Mouse (Mus musculus): ENCODE measurements around the gene Gm4763.
"Not testable (repeated sequence)": the region's sequence is repeated elsewhere in the genome, so short reads cannot be mapped to it uniquely, and the experiment has no call there.

Gene Gm4763

DNA sequence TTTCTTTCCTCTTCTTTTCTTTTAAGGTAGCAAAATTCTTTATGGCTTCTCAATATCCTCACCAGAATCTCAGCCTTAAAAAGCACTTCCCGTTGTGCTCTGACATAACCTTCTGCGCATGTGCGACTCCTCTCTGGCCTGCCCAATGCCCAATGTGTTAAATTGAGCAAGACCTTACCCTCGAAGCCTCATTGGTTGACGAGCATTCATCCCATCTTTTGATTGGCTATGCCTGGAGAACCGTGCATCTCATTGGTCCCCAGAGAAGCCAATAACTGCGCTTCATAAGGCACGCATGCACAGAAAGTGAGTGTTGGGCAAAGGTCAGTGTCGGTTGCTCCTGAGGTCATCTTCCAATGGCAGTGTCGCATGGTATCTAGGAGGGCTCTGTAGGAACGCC lies at the start of gene Gm4763:
TSS of gene Gm4763 (minus strand) at position 101 of the 400 bp plus-strand sequence.
- not testable (repeated sequence) for DNase-seq (ENCODE audit: low read depth in 2 of 2, low spot score in 2 of 2)

DNA sequence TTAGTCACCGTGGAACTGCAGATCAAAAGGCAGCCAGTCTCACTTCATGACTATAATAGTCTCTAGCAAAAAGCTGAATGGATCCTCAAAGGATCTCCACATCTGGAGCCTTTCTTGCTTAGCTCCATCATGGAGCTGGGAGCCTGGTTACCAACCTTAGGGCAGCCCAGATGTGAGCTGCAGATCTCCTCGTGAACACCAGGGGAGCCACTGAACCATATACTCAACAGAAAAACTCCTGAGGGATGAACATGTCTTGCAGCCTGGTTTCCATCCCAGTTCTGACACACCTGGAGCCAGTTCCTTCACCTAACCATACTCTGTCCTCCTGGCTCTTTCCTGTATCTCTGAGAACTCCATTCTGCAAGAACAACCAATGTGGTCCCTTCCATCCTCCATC lies 49.4 kb upstream of the Gm4763 start:
- no peak for DNase-seq (ENCODE audit: low read depth in 2 of 2, low spot score in 2 of 2)

DNA sequence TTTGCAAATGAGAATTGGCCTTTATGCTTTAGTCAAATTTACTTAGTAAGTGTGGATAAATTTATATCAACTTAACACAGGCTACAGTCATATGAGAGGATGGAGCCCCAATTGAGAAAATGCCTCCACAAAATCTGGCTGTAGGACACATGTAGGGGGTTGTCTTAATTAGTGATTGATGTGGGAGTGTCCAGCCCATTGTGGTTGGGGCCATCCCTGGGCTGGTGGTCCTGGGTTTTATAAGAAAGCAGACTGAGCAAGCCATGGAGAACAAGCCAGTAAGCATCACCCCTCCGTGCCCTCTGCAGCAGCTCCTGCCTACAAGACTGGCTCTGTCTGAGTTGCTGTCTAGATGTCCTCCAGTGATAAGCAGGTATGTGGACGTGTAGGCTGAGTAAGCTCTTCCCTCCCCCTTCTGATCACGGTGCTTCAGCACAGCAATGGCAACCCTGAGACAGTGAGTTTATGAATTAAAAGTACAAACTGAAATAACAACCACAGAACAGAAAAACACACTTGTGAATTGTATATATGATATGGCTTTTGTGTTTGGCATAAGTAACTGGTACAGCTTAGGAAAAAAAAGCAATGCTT lies 47.3 kb upstream of the Gm4763 start:
- DNase-seq (ENCODE audit: low read depth in 2 of 2, low spot score in 2 of 2) = no peak

- no peak for DNase-seq (ENCODE audit: low read depth in 2 of 2, low spot score in 2 of 2)
Observed at GRCm38 (mm10) chr7:24771361-24771760, 44.7 kb upstream of the Gm4763 start.

- no peak for DNase-seq (ENCODE audit: low read depth in 2 of 2, low spot score in 2 of 2)
Observed at GRCm38 (mm10) chr7:24762574-24762973, 35.9 kb upstream of the Gm4763 start.

DNA sequence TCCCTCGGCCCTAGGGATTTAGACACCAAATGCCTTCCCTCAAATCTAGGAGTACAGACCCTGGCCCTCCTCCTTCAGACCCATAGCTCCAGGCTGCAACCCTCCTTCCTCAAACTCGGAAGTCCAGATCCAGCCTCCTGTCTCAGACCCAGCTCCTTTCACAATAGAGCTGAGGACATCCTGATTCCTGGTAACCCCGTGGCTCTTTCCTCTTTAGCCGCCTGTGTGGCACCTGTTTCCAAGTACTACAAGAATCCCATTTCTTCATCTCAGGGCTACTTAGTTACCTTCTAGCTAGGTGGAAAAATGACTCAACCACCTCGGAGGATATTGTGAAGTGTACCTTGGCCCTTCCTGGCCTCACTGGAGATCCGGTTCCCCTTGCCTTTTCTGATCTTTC lies 34.5 kb upstream of the Gm4763 start:
- DNase-seq (ENCODE audit: low read depth in 2 of 2, low spot score in 2 of 2) = no peak

GRCm38 (mm10) chr7:24760211-24760610 lies 33.5 kb upstream of the Gm4763 start, which contains the start of gene Cd177:
TSS of gene Cd177 (minus strand) at chr7:24760311.
- DNase-seq (ENCODE audit: low read depth in 2 of 2, low spot score in 2 of 2) = no peak

DNA sequence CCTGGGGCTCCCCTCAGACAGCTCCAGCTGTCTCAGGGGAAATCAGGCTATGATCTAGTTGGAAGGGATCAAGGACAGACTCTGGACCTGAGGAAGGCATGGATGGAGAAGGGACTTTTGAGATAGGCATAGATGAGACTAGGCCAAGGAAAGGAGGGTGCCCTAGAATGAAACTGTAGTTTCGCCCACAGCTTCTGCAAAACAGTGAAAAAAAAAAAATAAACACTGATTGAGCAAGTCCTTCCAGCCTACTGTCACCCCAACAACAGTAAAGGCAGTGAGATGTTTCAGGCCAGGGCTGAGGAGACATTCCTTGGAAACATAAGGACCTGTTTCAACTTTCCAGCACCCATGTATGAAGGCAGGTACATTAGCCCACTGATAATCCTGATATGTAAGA lies 31.8 kb upstream of the Gm4763 start:
- DNase-seq (ENCODE audit: low read depth in 2 of 2, low spot score in 2 of 2) = no peak

GRCm38 (mm10) chr7:24753476-24753875 lies 26.8 kb upstream of the Gm4763 start:
- DNase-seq (ENCODE audit: low read depth in 2 of 2, low spot score in 2 of 2) = no peak

DNA sequence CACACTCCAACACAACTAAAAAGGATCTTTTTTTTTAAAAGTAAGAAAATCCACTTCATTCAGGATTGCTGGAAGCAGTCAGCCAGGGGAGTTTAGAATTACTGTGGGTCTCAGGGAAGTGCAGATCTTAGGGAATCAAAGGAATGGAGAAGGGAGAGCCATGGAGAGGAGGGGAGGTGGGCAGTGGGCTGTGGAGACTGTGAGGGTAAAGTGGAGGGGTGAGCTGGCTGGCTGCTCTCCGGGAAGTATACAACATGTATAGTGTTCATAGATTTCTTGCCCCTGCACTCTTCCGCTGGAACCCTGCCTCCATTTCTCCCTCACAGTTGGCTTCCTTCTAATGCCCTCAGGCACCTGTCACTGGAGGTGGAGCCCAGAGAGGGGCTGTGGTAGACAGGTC lies 24.9 kb upstream of the Gm4763 start:
- DNase-seq (ENCODE audit: low read depth in 2 of 2, low spot score in 2 of 2) = no peak

DNA sequence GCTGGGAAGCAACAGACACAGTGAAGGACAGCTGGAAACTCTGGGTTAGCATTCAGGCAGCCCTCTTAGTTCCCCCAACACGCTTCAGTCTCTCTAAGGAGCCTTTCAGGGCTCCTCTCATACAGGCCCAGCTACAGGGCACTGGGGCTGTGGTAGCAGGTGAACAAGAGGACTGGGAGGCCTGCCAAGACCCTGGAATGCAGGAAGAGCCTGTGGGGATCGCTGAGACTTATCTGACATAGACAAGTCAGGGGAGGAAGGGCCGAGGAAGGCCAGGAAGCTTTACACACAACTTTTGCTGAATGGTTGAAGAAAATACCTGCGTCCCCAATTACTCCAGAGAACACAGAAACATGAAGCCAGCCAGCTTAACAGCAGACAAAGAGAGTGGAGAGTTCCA lies 24.0 kb upstream of the Gm4763 start:
- no peak for DNase-seq (ENCODE audit: low read depth in 2 of 2, low spot score in 2 of 2)

GRCm38 (mm10) chr7:24735970-24736670 lies 9.4 kb upstream of the Gm4763 start:
- DNase-seq (ENCODE audit: low read depth in 2 of 2, low spot score in 2 of 2) = no peak

GRCm38 (mm10) chr7:24715039-24715438 lies 11.7 kb downstream of the Gm4763 start:
- DNase-seq (ENCODE audit: low read depth in 2 of 2, low spot score in 2 of 2) = no peak

GRCm38 (mm10) chr7:24708832-24709292 lies 17.8 kb downstream of the Gm4763 start, which contains the start of gene BC049730:
TSS of gene BC049730 (plus strand) at chr7:24709242.
- DNase-seq (ENCODE audit: low read depth in 2 of 2, low spot score in 2 of 2) = no peak

DNA sequence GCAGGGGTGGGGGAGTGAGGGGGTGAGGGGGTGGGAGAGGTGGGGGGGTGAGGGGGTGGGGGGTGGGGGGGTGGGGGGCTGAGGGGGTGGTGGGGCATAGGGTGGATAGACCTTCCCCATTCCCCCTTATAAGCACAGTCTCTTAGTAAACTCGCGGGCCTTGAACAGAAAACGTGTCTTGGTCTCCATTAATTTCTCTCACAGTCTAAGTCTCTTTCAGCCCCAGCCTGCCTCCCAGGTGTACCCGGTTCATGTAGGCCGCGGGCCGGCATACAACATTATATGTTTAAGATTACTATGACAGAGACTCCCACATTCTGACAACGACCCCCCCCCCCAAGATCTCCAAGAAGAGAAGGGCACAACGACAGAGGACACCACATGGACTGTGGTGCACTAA lies 23.9 kb downstream of the Gm4763 start:
- DNase-seq (ENCODE audit: low read depth in 2 of 2, low spot score in 2 of 2) = not testable (repeated sequence)

DNA sequence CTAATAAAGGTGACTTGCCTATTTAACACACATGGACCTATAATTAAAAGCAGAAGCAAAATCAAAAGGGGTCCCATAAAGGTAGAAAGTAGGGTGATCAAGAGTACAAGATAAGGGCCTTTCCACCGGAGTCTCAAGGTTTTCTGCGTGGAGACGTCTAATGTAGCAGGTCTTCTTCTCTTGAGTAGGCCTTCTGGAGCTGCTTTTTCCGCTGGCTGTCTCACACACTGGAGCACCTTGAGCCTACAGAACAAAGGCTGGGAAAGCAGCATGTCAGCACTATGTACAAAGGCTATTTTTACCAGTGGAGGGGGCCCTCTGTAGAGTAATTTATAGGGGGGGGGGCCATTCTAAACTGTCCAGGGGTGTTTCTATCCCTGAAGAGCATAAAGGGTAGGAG lies 28.8 kb downstream of the Gm4763 start:
- DNase-seq (ENCODE audit: low read depth in 2 of 2, low spot score in 2 of 2) = not testable (repeated sequence)

GRCm38 (mm10) chr7:24692693-24693092 lies 34.0 kb downstream of the Gm4763 start:
- not testable (repeated sequence) for DNase-seq (ENCODE audit: low read depth in 2 of 2, low spot score in 2 of 2)

DNA sequence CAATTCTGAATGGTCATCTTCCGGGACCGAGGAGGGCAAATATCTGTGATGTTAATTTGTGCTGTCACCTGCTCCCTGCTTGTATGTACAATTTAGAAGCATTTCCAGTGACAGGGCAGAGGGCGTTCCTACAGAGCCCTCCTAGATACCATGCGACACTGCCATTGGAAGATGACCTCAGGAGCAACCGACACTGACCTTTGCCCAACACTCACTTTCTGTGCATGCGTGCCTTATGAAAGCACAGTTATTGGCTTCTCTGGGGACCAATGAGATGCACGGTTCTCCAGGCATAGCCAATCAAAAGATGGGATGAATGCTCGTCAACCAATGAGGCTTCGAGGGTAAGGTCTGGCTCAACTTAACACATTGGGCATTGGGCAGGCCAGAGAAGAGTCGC lies 39.2 kb downstream of the Gm4763 start:
- DNase-seq (ENCODE audit: low read depth in 2 of 2, low spot score in 2 of 2) = not testable (repeated sequence)

DNA sequence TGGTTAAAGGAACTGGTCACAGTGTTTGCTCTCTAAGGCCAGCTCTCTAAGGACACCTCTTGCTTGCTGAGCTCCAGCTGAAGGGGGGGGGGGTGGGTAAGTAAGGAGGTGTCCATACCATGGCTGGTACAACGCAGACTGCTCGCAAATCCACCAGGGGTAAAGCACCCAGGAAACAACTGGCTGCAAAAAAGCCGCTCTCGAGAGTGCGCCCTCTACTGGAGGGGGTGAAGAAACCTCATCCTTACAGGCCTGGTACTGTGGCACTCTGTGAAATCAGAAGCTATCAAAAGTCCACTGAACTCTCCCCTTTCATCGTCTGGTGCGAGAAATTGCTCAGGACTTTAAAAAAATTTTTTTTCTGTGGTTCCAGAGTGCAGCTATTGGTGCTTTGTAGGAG lies 42.6 kb downstream of the Gm4763 start:
- peak in 1 of 2 experiments; percentile 24 for DNase-seq (ENCODE audit: low read depth in 2 of 2, low spot score in 2 of 2)

- DNase-seq (ENCODE audit: low read depth in 2 of 2, low spot score in 2 of 2) = no peak
Observed at GRCm38 (mm10) chr7:24676575-24676974, 50.1 kb downstream of the Gm4763 start, which contains the start of gene Tex101. TSS of gene Tex101 (minus strand) at chr7:24676675.

DNA sequence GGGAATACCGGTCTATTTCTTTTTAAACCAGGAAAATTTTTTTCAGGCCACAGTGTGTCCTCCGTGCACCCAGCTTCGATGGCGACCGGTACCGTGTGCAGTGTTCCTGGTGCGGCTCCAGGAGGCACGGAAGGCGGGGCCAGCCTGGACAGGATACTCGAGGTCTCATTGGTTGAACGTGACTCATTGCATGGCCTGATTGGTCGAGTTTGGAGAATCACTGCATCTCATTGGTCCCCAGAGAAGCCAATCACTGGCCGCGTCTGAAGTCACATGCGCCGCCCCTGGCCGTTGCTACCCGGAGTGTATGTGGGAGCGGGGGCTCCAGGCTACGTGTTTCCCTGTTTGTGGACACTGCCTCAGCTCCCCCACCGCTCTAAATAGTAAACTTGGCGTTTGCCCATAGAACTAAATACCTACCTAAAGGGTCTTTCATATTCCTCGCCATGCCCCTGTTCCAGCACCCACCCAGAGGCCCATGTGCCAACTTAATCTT lies 54.7 kb downstream of the Gm4763 start:
- DNase-seq (ENCODE audit: low read depth in 2 of 2, low spot score in 2 of 2) = no peak

Measured in CD8-positive naive resting alpha-beta T cell, adult 2 months (primary cell).